Mouse (Mus musculus) CH12.LX (cell line): Measurements from ENCODE around the gene 4930535I16Rik. TPM values are rescaled to one million over a fixed set of nuclear protein-coding genes. Genes with fewer than 3 reads are reported as not detected.

Source experiments
- DNase-seq: peaks from one replicate; pipeline ENCODE4 v3.0.0-alpha.2; 2013; ENCODE audit errors: extremely low read depth
- H3K27ac ChIP-seq: 2 replicates; pipeline ENCODE4 v1.5.1; 2012; ENCODE audit warnings: low read depth, mild to moderate bottlenecking, control low read depth, moderate library complexity; ENCODE audit not compliant: insufficient read depth
- H3K27me3 ChIP-seq: replicated peaks from 2 replicates; pipeline ENCODE3; 2012; ENCODE audit warnings: inconsistent platforms
- H3K36me3 ChIP-seq, 2 experiments: replicated peaks in 1 of 2; 2 replicates each; pipeline versions ENCODE3 to v1.6.1; 2012; ENCODE audit warnings: inconsistent platforms in 1 of 2, low read length in 1 of 2, mild to moderate bottlenecking in 1 of 2, mixed read lengths in 1 of 2, moderate library complexity in 1 of 2; ENCODE audit not compliant: control insufficient read depth in 1 of 2, insufficient read depth in 1 of 2
- H3K4me1 ChIP-seq, 2 experiments: 2 replicates each; pipeline ENCODE4 v1.6.1; 2012; ENCODE audit warnings: inconsistent platforms in 1 of 2, moderate library complexity in 1 of 2; ENCODE audit not compliant: insufficient read depth in 2 of 2, control insufficient read depth in 1 of 2
- H3K4me2 ChIP-seq: 2 replicates; pipeline ENCODE4 v1.6.1; 2012; ENCODE audit warnings: low read depth, mild to moderate bottlenecking, control low read depth; ENCODE audit not compliant: poor library complexity, insufficient read depth, severe bottlenecking
- H3K4me3 ChIP-seq, 3 experiments: fragments of 150-350 bp in 1 of 3; sonication (generic) in 1 of 3; replicated peaks in 1 of 3; 2 replicates each; pipeline versions ENCODE3 to v1.5.1; 2011 to 2012; ENCODE audit warnings: low read depth in 2 of 3, low read length in 2 of 3, mild to moderate bottlenecking in 2 of 3, moderate library complexity in 2 of 3, control low read depth in 1 of 3, improper control_type of control experiment in 1 of 3, inconsistent platforms in 1 of 3, mixed read lengths in 1 of 3; ENCODE audit not compliant: poor library complexity in 1 of 3
- H3K79me2 ChIP-seq: replicated peaks from 2 replicates; pipeline ENCODE4 v1.6.1; 2012; ENCODE audit warnings: mild to moderate bottlenecking, moderate library complexity; ENCODE audit not compliant: control insufficient read depth, poor library complexity, insufficient read depth, severe bottlenecking; ENCODE audit errors: extremely low read depth
- H3K9ac ChIP-seq: 2 replicates; pipeline ENCODE4 v1.6.1; 2012; ENCODE audit warnings: low read depth, mild to moderate bottlenecking, control low read depth, moderate library complexity; ENCODE audit not compliant: insufficient read depth
- H3K9me3 ChIP-seq: replicated peaks from 2 replicates; pipeline ENCODE3; 2012; ENCODE audit warnings: low read length, inconsistent platforms, mixed read lengths
- BHLHE40 ChIP-seq: IDR thresholded peaks from 2 replicates; pipeline ENCODE4 v1.6.1; 2011; ENCODE audit warnings: mild to moderate bottlenecking, low read depth, low read length, improper control_type of control experiment
- CTCF ChIP-seq, 2 experiments: IDR thresholded peaks in 1 of 2; conservative IDR thresholded peaks in 1 of 2; 2 replicates each; pipeline ENCODE4 v1.5.1; 2011 to 2012; ENCODE audit warnings: low read depth in 2 of 2, low read length in 2 of 2, improper control_type of control experiment in 1 of 2, inconsistent platforms in 1 of 2, mild to moderate bottlenecking in 1 of 2, moderate library complexity in 1 of 2
- E2F4 ChIP-seq: IDR thresholded peaks from 2 replicates; pipeline ENCODE4 v1.6.1; 2011; ENCODE audit warnings: low read depth, low read length, improper control_type of control experiment; ENCODE audit not compliant: insufficient replicate concordance
- ELF1 ChIP-seq: IDR thresholded peaks from 2 replicates; pipeline ENCODE4 v1.6.1; 2014; ENCODE audit warnings: low read depth, mild to moderate bottlenecking, inconsistent platforms, low read length, improper control_type of control experiment
- GABPA ChIP-seq: IDR thresholded peaks from 2 replicates; pipeline ENCODE4 v1.6.1; 2012; ENCODE audit warnings: low read depth, low read length, improper control_type of control experiment, inconsistent platforms; ENCODE audit not compliant: insufficient replicate concordance
- JUN ChIP-seq: IDR thresholded peaks from 2 replicates; pipeline ENCODE4 v1.6.1; 2011; ENCODE audit warnings: low read depth, mild to moderate bottlenecking, low read length, improper control_type of control experiment, moderate library complexity; ENCODE audit not compliant: insufficient read depth
- MAFK ChIP-seq: IDR thresholded peaks from 2 replicates; pipeline ENCODE4 v1.6.1; 2011; ENCODE audit warnings: low read length, improper control_type of control experiment; ENCODE audit not compliant: insufficient replicate concordance
- MAX ChIP-seq: IDR thresholded peaks from 2 replicates; pipeline ENCODE4 v1.6.1; 2011; ENCODE audit warnings: low read length, improper control_type of control experiment
- MAZ ChIP-seq: IDR thresholded peaks from 2 replicates; pipeline ENCODE4 v1.6.1; 2012; ENCODE audit warnings: low read depth, mild to moderate bottlenecking, inconsistent platforms, low read length, improper control_type of control experiment, moderate library complexity
- MYC ChIP-seq: IDR thresholded peaks from 2 replicates; pipeline ENCODE4 v1.6.1; 2011; ENCODE audit warnings: low read depth, mild to moderate bottlenecking, improper control_type of control experiment, low read length
- PAX5 ChIP-seq: IDR thresholded peaks from 2 replicates; pipeline ENCODE4 v1.6.1; 2012; ENCODE audit warnings: low read length, inconsistent platforms, mixed read lengths
- POLR2A ChIP-seq: IDR thresholded peaks from 2 replicates; pipeline ENCODE4 v1.6.1; 2011; ENCODE audit warnings: low read depth, mild to moderate bottlenecking, improper control_type of control experiment, low read length
- RAD21 ChIP-seq: IDR thresholded peaks from 2 replicates; pipeline ENCODE4 v1.6.1; 2011; ENCODE audit warnings: low read depth, mild to moderate bottlenecking, low read length, improper control_type of control experiment, moderate library complexity
- SMC3 ChIP-seq: IDR thresholded peaks from 2 replicates; pipeline ENCODE4 v1.6.1; 2011; ENCODE audit warnings: low read depth, low read length, improper control_type of control experiment
- TBP ChIP-seq: conservative IDR thresholded peaks from 2 replicates; pipeline ENCODE4 v1.6.1; 2011; ENCODE audit warnings: low read depth, low read length, improper control_type of control experiment
- TCF12 ChIP-seq: IDR thresholded peaks from 2 replicates; pipeline ENCODE4 v1.6.1; 2014; ENCODE audit warnings: low read depth, mild to moderate bottlenecking, inconsistent platforms, low read length, improper control_type of control experiment
- UBTF ChIP-seq: IDR thresholded peaks from 2 replicates; pipeline ENCODE4 v1.6.1; 2012; ENCODE audit warnings: low read depth, mild to moderate bottlenecking, inconsistent platforms, low read length, improper control_type of control experiment, moderate library complexity
- USF1 ChIP-seq: IDR thresholded peaks from 2 replicates; pipeline ENCODE4 v1.6.1; 2014; ENCODE audit warnings: low read depth, mild to moderate bottlenecking, inconsistent platforms, low read length, improper control_type of control experiment
- USF2 ChIP-seq: conservative IDR thresholded peaks from 2 replicates; pipeline ENCODE4 v1.6.1; 2011; ENCODE audit warnings: low read depth, low read length, improper control_type of control experiment
- ZC3H11A ChIP-seq: IDR thresholded peaks from 2 replicates; pipeline ENCODE4 v1.6.1; 2012; ENCODE audit warnings: low read depth, mild to moderate bottlenecking, inconsistent platforms, low read length, improper control_type of control experiment
- dilution Hi-C: fragments of 300-500 bp; cut with MboI; formaldehyde crosslinking; loops from 2 replicates; pipeline ENCODE4 v1.14.3; 2020; ENCODE audit warnings: low sequenced_read_pairs; ENCODE audit not compliant: extremely low pct_unique_long_range_greater_than_20kb, extremely low pct_ligation_motif_present
- in situ Hi-C: fragments of 300-500 bp; cut with MboI; formaldehyde crosslinking; loops from 3 replicates; pipeline ENCODE4 v1.14.3; 2019; ENCODE audit warnings: low sequenced_read_pairs, low pct_ligation_motif_present, low pct_unique_long_range_greater_than_20kb, mixed read lengths
- polyA plus RNA-seq: library from polyadenylated mRNA; unstranded; fragments of >175 nt; gene quantifications from 2 replicates; pipeline ENCODE4 v1.2.1, GENCODE M21; 2012; ENCODE audit warnings: low read depth; ENCODE audit not compliant: insufficient read length
- total RNA-seq, 2 experiments: library from RNA; depleted of rRNA; stranded (reverse); fragments of 300-350 nt in 1 of 2; fragments of >200 nt in 1 of 2; gene quantifications; 2 replicates each; pipeline ENCODE4 v1.2.3; 2012 to 2014

4930535I16Rik gene
- total and polyA plus RNA-seq, 3 experiments = 2.1 TPM; not detected in 2

GRCm38 (mm10) chr4:123934306-123934705 is 16.5 kb upstream of the 4930535I16Rik start:
- peaks cover 51 to 77% of the 10 kb centered on the region in 2 experiments for H3K36me3 ChIP-seq
- in situ Hi-C loops = no loop called here

GRCm38 (mm10) chr4:123929994-123930393 is 12.2 kb upstream of the 4930535I16Rik start:
- Histone ChIP-seq H3K4me1 (peaks cover 7 to 24% of the 10 kb centered on the region in 2 experiments; a peak in 3 of 4 replicates), H3K4me3 (no peak overlapping the region)
- dilution Hi-C loops = no loop called here

More at GRCm38 (mm10) chr4:123934306-123934705, 16.5 kb upstream of the 4930535I16Rik start:
- DNase-seq = no peak
- Histone ChIP-seq H3K4me3 (no peak overlapping the region), H3K27me3 (no peaks in the 10 kb centered on the region), H3K9ac (no peak overlapping the region), H3K9me3 (no peaks in the 10 kb centered on the region), H3K4me2 (no peak overlapping the region), H3K27ac (no peak overlapping the region), H3K79me2 (no peaks in the 10 kb centered on the region), H3K4me1 (no peaks in the 10 kb centered on the region)
- dilution Hi-C loops = no loop called here
- no peak for TF ChIP-seq PAX5
- no peak for TF ChIP-seq MAFK
- no peak for TF ChIP-seq SMC3
- TF ChIP-seq USF2 = no peak
- no peak for TF ChIP-seq MAZ
- TF ChIP-seq ELF1 = no peak
- TF ChIP-seq TBP = no peak
- no peak for TF ChIP-seq RAD21
- TF ChIP-seq UBTF = no peak
- TF ChIP-seq TCF12 = no peak
- no peak for TF ChIP-seq MYC
- TF ChIP-seq CTCF (conservative IDR thresholded peaks at IDR 0.05 in 1 of 2, IDR thresholded peaks at IDR 0.05 in 1 of 2; ENCODE audit: low read depth in 2 of 2, low read length in 2 of 2) = no peak
- no peak for TF ChIP-seq E2F4
- TF ChIP-seq ZC3H11A = no peak
- no peak for TF ChIP-seq JUN
- TF ChIP-seq GABPA = no peak
- no peak for TF ChIP-seq MAX
- TF ChIP-seq, all 38 proteins: peak for 0

More at GRCm38 (mm10) chr4:123929994-123930393, 12.2 kb upstream of the 4930535I16Rik start:
- in situ Hi-C loops = no loop called here
- TF ChIP-seq POLR2A = no peak
- TF ChIP-seq BHLHE40 = no peak
- TF ChIP-seq USF1 = no peak
- Histone ChIP-seq H3K9me3 (no peaks in the 10 kb centered on the region), H3K4me2 (no peak overlapping the region), H3K27ac (no peak overlapping the region), H3K27me3 (no peaks in the 10 kb centered on the region), H3K79me2 (no peaks in the 10 kb centered on the region), H3K36me3 (peaks cover 43 to 77% of the 10 kb centered on the region in 2 experiments), H3K9ac (no peak overlapping the region)
- no peak for DNase-seq
